Mouse (Mus musculus) spleen, postnatal 4 days (tissue): ENCODE results near the gene Olfr1148.

Source experiments
- DNase-seq, 2 experiments: peaks; one replicate each; pipeline ENCODE4 v3.0.0; 2022; ENCODE audit warnings: low spot score in 2 of 2

The Olfr1148 gene

GRCm38 (mm10) chr2:87830233-87830632 is at the start of gene Olfr1148:
Gene Olfr1148 (plus strand): TSS chr2:87830533.
- no peak for DNase-seq

DNA sequence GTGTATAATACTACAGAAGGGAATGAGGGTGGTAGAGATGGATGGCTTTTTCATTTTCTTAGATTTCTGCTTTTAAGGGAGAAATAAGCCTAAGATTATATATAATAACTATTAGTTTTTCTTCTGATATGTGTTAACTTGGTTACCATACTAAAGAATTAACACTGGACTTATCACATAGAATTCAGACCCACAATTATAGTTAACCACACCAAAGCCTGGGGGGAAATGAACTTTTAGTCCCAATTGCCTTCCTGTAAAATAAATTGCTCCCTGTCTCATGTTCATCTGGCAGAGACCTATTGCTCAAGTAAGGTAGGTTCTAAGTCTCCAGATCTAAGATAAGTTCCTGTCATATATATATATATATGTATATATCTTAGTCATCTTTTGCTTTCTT is 30.0 kb upstream of the Olfr1148 start, which contains the start of gene Olfr1143:
TSS of gene Olfr1143 (plus strand) at position 301 of the 400 bp plus-strand sequence.
- no peak for DNase-seq

DNA sequence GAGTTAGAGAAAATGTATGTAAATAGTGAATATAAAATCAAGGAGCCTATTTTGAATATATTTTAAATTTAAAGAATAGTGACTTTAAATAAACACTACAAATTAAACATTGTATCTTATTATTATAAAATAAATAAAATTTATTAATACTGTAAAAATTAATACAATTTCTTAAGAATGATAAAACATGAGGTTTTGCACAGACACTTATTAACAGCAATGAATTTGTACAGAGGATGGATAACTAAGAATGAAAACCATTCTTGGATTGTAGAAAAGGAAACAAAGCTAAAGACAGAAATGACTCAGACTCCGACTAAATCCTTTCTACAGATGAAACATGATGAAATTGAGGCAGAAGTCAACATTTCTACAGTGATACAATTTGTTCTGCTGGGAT is 20.8 kb upstream of the Olfr1148 start, which contains the start of gene Olfr1145:
TSS of gene Olfr1145 (plus strand) at position 301 of the 400 bp plus-strand sequence.
- DNase-seq: no peak

DNA sequence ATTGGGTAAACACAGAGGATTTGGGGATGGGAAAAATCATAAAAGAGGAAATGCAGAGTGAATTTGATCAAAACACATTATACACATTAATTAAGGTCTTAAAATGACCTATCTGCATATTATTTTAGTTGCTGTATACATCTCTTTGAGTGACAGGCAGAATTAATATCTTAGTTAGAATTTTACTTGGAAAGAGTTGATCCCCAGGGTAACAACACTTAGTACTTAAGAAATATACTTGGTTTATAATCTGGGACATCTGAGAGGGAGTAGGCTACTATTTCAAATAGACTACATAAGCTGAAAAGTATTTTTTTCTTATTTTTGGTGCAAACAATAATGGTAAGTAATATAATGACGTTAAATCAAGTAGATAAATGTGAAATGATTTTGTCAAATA is 13.4 kb downstream of the Olfr1148 start, which contains the start of gene Olfr1150-ps1:
TSS of gene Olfr1150-ps1 (plus strand) at position 301 of the 400 bp plus-strand sequence.
- no peak for DNase-seq

GRCm38 (mm10) chr2:87855562-87855961 is 25.2 kb downstream of the Olfr1148 start, which contains the start of gene Olfr1151:
Gene Olfr1151 (plus strand): TSS chr2:87855862.
- DNase-seq: no peak

GRCm38 (mm10) chr2:87866192-87866591 is 35.9 kb downstream of the Olfr1148 start, which contains the start of gene Olfr1152:
Gene Olfr1152 (plus strand): TSS chr2:87866492.
- DNase-seq: no peak
